Mouse (Mus musculus) layer of hippocampus, adult 2 months (tissue): Measurements from ENCODE around the gene Ssr3. TPM values are rescaled to one million over a fixed set of nuclear protein-coding genes. Genes with fewer than 3 reads are reported as not detected.
A peak's percentile ranks its signal among the peaks of the same experiment; 100 is the strongest.

ENCODE experiments used
- DNase-seq, 2 experiments: peaks; one replicate each; pipeline ENCODE4 v3.0.0; 2022; ENCODE audit warnings: low spot score in 2 of 2
- H3K27ac ChIP-seq: fragments of 200-600 bp; 2 replicates; pipeline ENCODE4 v1.8.1; 2022
- H3K4me3 ChIP-seq: fragments of 200-600 bp; 2 replicates; pipeline ENCODE4 v1.8.1; 2022; ENCODE audit warnings: mild to moderate bottlenecking
- CTCF ChIP-seq: fragments of 200-600 bp; conservative IDR thresholded peaks from 2 replicates; pipeline ENCODE4 v1.8.1; 2022; ENCODE audit warnings: antibody characterized with exemption, mild to moderate bottlenecking, moderate library complexity
- total RNA-seq, 2 experiments: library from RNA; stranded (reverse); gene quantifications; 2 replicates each; pipeline ENCODE4 v1.2.3; 2021

The Ssr3 gene
- total RNA-seq, 2 experiments from 2014 or later = 109 to 113 TPM

DNA sequence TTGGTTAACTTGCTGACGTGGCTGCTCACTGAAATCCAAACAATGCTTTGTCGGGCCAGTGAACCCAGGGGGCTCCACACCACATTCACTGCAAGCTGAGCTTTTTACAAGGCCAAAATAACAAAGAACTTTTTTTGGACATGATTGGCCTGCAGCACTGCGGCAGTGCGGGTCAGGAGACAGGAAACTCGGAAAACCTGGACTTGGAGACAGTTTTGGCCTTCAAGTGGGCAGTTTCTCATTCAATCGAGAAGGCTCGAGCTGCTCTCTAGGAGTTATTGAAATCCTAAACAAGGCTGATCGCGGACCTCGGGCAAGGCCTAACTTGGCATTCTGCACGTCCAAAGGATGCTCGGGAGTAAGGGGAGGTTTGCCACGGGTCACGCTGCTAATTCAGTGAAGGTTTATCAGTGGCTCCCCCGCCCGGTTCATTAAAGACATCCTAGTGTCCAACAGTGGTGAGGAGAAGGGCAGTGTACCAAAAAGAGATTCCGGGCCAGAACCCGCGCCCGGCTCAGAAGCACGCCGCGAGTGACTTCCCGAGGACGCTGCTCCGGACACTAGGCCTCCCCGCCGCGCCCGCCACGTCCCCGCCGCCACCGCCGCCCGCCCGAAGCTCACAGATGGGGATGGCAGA lies 521 bp downstream of the Ssr3 start:
- H3K4me3 ChIP-seq = peak overlapping the region; percentile 64
- TF ChIP-seq CTCF = peak; percentile 12
- peak overlapping the region; percentile 84 for H3K27ac ChIP-seq
- DNase-seq = no peak

DNA sequence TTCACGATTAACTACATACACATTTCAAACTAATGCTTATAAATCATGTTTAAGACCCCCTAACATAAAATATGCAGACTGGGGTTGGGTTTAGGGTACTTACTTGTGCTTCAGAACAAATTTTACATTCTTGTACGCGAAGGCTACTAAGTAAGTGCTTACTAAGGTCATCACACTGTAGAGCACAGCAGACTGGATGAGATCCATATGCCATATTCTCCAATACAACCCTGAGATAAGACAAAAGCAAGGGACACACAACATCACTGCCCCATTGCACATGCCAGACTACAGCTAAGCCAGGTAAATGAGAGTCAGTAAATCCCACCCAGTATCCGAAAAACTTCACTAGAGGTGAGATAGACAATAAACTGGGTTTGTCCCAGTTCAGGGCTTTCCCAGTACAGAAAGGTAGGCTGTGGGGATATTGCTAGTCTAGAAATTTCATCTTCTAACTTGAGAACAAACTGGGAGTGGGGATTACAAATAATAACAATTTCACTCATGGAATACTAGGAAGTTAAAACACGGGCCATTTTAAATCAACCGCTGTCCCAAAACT lies 1.1 kb downstream of the Ssr3 start:
- Histone ChIP-seq H3K4me3 (peak overlapping the region; percentile 64), H3K27ac (peak overlapping the region; percentile 84)
- TF ChIP-seq CTCF = no peak
- no peak for DNase-seq

DNA sequence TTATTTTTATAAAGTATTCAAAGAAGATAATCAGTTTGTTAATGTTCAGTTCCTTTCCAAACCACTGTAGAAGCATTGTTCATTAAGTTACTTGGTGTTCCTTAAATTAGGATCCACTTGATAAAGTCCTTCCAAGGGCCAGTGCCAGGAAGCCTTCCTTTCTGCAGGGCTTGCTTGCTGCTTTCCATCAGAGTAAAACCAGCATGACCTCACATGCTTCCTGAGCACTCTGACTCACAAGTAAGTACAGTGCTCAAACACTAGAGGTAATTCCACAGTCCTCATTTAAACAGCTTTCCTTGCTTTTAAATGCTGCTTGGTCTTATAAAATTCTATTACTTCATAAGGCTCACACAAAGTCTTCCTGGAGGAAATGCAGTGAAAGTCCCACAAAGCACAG lies 6.7 kb downstream of the Ssr3 start:
- DNase-seq = no peak
- no peak overlapping the region for H3K4me3 ChIP-seq
- H3K27ac ChIP-seq = no peak overlapping the region
- TF ChIP-seq CTCF = no peak

DNA sequence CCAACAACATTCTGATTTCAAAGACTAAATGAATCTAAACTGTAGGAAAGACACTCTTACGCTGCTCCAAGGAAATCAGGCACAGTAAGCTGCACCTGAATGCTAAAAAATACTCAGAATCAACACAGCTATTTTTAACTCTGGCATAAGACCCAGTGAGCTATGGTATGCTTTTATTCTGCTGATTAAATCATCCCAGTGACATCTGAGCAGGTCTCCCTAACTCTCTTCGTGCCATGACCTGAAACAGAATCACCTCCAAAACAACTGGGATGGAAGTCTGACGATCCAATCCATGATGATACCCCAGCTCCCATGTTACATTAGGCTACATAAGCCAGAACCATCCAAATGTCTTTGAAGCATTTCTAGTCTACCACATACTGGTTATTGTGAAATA lies 8.0 kb downstream of the Ssr3 start:
- no peak overlapping the region for H3K27ac ChIP-seq
- no peak overlapping the region for H3K4me3 ChIP-seq
- no peak for DNase-seq
- TF ChIP-seq CTCF = no peak

DNA sequence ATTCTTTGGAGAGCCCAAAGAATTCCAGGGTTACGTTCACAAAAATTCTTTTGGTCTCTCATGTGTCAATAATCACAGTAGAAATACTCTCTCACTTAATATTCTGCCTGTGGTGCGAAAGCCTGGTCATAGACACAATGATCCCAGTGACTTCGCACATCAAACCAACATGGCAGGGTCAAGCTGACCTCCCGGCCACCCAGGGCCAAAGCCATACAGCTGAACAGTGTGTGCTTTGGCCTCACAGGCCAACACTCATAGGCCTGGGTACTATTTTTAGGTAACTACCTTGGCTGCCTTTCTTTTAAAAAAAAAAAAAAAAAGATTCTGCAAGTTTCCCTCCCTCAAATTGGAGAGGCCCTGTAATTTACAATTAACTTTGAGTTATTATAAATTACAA lies 11.3 kb downstream of the Ssr3 start:
- TF ChIP-seq CTCF = no peak

DNA sequence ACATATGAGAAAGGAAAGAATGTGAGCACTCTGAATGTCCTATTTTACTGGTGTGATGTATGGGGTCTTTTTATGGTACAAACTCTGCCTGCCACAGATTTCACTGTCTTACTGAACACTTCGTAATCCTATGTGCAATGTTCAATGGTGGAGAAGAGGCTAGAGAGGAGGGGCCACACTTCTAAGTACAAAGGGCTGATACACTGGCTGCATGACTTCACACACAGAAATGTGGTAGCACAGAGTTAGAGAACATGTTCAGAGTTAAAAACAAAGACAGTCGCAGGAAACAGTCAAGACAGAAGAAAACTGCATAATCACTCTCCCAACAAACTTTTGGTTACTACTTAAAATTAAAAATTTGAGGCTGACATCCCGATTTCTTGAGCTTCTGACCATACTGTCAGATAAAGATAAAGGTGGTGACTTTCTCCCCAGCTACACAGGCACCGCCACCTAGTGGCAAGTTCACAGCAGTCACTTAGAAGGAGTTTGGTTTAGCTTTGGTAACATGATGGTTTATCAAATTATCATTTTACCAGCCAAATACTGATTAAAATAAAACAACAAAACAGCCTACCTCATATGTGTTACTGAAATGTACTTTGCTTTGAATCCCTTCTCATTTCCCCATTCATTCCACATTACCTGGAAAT lies 12.4 kb downstream of the Ssr3 start:
- Histone ChIP-seq H3K27ac (no peak overlapping the region), H3K4me3 (no peak overlapping the region)
- peak in 1 of 2 experiments; percentile 39 for DNase-seq
- TF ChIP-seq CTCF = peak; percentile 93

More for the DNA sequence above, 11.3 kb downstream of the Ssr3 start:
- no peak for DNase-seq
- no peak overlapping the region for H3K27ac ChIP-seq
- H3K4me3 ChIP-seq = no peak overlapping the region

DNA sequence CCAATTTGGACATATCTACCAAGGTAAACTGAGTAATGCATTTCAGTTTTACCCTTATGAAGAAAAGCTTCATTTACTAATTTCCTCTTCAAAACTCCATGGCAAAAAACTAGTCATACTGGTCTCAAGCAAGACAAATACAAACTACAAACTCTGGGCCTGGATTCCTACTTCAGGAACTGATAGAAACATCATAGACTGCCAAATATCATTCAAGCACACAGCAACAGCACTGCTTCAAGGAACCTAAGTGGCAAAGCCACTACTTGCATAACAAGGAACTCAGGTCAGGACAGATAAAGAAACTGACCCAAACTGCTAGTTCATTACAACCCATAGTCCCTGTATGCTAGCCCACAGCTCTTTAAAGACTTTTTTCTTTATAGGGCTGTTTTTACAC lies 13.7 kb downstream of the Ssr3 start:
- Histone ChIP-seq H3K27ac (no peak overlapping the region), H3K4me3 (no peak overlapping the region)
- no peak for TF ChIP-seq CTCF
- no peak for DNase-seq

DNA sequence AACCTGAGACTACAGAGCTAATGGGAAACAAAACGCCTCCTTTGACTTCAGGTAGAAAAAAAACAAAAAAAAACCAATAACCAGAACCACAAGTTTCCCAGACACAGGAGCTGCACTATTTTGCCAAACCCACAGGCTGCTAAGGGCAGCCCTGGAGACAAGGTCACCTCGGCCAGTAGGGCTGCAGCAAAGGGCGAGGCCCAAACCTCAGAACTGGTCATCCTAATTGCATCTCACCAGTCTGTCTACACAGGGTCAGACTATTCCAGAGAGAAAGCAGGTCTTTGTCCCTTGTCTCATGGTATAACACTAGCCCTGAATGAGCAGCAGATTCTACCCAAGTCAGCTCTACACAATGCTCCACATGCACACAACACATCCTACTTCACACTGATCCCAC lies 17.7 kb downstream of the Ssr3 start:
- DNase-seq = no peak
- H3K27ac ChIP-seq = no peak overlapping the region
- no peak overlapping the region for H3K4me3 ChIP-seq
- TF ChIP-seq CTCF = no peak

DNA sequence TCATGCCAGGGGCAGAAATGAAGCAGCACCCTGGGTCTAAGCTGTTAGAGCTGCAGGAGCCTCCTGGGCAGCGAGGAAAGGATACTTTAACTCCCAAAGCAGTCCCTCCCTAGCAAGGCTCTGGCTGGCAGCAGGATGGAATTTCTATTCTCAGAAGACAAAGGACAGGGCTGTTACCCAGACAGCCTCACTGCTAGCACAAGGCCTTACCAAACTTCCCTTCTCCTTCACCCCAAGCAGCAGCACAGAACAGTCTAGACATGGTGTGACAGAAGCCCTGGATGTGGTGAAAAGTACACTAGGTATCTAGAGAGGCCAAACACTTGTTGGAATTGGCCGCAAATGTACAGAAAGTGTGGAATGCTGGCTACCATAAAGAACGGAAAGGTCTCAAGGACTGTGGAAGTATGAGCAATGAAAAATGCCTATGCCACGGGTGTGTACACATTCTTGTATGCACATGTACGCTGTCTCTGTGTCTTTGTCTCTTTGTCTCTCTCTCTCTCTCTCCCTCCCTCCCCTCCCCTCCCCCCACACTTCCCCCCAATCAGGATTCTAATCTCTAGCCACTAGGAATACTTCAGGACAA lies 18.7 kb downstream of the Ssr3 start:
- Histone ChIP-seq H3K27ac (no peak overlapping the region), H3K4me3 (no peak overlapping the region)
- DNase-seq = no peak
- TF ChIP-seq CTCF = no peak

DNA sequence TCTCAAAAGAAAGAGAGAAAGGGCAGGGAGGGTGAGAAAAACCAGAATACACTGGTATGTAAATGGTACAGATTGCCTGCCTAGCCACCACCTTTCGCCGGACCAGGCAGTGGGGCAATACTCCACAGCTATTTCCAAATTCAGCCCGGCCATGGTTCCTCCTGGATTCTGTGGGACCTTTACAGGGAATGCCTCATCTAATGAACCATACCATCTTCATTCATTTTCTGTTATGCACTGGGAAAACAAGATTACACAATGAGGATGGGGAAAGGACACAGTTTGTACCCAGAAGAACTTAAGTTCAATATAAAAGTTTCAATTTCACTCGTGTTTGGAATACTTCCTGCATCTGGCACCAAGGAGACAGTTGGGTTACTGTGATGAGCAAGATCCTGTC lies 19.9 kb downstream of the Ssr3 start:
- H3K4me3 ChIP-seq = no peak overlapping the region
- TF ChIP-seq CTCF = no peak
- H3K27ac ChIP-seq = no peak overlapping the region
- no peak for DNase-seq

DNA sequence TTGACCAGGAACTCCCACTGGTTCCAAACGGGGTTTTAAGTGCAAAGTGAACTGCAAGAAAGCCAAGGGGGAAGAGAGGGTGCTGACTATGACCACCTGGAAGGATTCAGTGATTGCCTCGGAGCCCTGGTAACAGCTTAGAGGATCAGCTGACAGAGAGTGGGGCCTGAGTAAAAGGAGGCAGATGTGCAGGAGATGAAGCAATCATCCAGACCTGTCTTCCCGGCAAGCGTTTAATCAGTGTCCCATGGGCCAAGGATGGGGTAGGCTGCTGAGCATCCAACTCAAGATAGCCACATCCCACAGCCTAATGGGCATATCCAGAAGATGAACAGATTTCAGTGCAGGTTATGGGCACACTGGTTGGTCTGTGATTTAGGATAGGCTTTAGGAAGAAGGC lies 24.5 kb downstream of the Ssr3 start:
- no peak for DNase-seq
- no peak overlapping the region for H3K4me3 ChIP-seq
- H3K27ac ChIP-seq = no peak overlapping the region
- TF ChIP-seq CTCF = no peak

DNA sequence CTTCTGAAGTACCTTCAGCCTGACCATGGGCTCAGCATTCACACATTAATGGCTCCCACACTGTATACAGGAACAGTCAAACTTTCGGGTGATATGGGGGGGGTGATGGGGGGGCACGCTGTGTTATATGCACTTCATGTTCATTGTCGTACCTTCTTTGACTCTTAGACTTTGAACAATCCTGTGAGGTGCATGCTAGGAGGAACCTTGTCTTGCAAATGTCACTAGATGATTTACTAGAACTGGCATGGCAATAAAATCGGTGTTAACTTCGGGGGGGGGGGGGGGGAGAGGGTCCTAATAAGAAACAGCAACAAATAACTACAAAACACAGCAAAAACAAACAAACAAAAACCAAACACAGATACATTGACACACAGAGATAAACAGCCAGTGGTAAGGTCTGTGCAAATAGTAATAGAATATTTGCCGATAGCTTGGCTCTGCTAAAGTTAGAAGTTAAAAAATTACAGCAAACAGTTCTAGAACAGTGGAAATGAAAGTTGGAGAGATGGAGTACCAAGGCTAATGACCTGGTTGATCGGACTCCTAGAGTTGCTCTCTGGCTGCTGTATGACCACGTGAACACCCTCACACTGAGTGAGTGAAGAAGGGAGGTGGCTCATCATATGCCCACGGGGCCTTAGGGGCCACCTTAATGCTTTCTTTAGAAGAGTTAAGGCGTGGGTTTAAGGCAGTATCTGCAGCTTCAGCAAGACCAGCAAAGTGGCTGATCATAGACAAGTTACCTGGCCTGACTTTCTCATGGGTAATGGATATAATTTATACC lies 26.3 kb downstream of the Ssr3 start:
- DNase-seq = no peak
- Histone ChIP-seq H3K27ac (no peak overlapping the region), H3K4me3 (no peak overlapping the region)
- TF ChIP-seq CTCF = no peak

DNA sequence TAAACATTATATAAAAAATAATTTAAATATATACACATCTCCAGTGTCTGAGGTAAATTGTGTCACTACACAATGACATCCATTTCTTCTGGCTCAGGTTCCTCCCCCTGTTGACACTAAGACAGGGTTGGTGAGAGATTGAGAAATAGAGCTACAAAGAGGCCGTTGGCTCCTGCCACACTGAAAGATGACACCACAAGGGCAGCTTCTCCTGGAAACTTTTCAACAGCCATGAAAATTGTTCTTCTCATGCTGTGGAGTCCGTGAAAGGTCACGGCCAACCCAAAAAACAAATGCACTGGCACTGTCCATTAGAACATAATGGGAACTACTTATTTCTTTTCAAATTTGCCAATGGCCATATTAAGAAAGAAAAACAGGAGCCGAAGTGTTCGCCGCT lies 27.2 kb downstream of the Ssr3 start:
- Histone ChIP-seq H3K27ac (no peak overlapping the region), H3K4me3 (no peak overlapping the region)
- no peak for DNase-seq
- TF ChIP-seq CTCF = no peak
